Mouse (Mus musculus) right cerebral cortex, postnatal 25 days (tissue): ENCODE measurements around the gene Ryr1.
A peak's percentile ranks its signal among the peaks of the same experiment; 100 is the strongest.
"Not testable (repeated sequence)": the region's sequence is repeated elsewhere in the genome, so short reads cannot be mapped to it uniquely, and the experiment has no call there.

Source experiments
- DNase-seq: peaks from one replicate; pipeline ENCODE4 v3.0.0; 2022

The Ryr1 gene

DNA sequence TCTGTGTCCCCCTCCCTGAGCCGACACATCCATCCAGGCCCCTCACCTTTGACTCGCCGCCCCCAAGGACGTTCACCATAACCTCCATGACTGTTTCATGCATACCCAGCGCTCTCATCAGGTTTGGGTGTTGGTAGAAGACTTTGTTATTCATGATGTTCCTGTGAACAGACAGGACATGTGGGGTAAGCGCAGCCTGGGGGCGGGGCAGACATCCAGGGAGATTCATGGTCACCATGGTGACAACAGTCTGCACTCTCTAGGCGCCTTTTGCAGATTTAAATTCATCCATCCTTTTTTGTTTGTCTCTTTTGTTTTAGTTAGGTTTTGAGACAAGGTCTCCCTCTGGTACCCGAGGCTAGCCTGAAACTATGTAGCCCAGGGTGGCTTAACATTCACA lies 48.0 kb downstream of the Ryr1 start:
- DNase-seq, result peak; percentile 26

- no peak for DNase-seq
Measured at GRCm38 (mm10) chr7:29075208-29075607, 49.8 kb downstream of the Ryr1 start.

- DNase-seq, result no peak
Measured at GRCm38 (mm10) chr7:29072689-29073088, 52.3 kb downstream of the Ryr1 start.

GRCm38 (mm10) chr7:29071169-29071891 lies 53.6 kb downstream of the Ryr1 start:
- DNase-seq, result peak; percentile 41

- DNase-seq, result no peak
Measured at GRCm38 (mm10) chr7:29070364-29071168, 54.4 kb downstream of the Ryr1 start.

- DNase-seq, result no peak
Measured at GRCm38 (mm10) chr7:29067758-29068157, 57.2 kb downstream of the Ryr1 start.

- not testable (repeated sequence) for DNase-seq
Measured at GRCm38 (mm10) chr7:29063476-29063875, 61.5 kb downstream of the Ryr1 start.

GRCm38 (mm10) chr7:29061522-29062037 lies 63.4 kb downstream of the Ryr1 start:
- no peak for DNase-seq

DNA sequence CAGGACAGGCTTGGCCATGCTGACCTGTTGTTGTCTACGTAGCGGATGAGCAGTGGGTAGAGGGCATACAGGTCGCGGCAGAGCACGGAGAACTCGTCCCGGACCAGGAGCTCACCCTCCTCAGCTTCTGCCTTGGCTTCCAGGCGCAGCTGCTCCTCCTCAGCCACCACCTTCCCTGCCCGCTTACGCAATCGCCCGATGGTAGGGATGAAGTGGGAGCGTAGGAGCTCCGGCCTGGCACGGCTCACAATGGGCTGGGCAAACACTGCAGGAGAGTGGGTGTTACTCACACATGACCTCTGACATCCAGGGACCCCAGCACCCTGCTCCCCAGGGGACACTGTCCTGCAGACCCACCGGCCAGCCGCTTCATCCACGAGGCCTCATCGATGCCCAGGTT lies 65.5 kb downstream of the Ryr1 start:
- no peak for DNase-seq

GRCm38 (mm10) chr7:29052821-29053220 lies 72.2 kb downstream of the Ryr1 start:
- no peak for DNase-seq

- DNase-seq, result no peak
Measured at GRCm38 (mm10) chr7:29050797-29051196, 74.2 kb downstream of the Ryr1 start.

DNA sequence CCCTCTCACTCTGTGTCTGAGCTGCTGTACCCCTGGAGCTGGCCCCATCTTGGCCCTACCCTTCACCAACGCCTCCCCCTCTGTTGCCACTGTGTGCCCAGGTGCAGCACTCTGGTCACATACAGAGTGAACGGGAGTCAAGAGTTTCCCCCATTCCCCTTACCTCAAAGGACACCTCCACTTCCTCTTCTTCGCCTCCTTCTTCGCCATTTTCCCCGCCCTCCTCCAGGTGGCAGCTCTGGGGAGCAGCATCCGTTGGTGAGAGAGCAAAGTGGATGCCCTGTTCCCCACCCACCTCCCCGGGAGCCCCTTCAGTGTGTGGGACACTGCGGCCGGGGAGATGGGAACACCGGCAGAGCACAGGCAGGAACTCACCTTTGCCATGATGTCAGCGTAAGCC lies 76.4 kb downstream of the Ryr1 start:
- no peak for DNase-seq

- DNase-seq, result no peak
Measured at GRCm38 (mm10) chr7:29048070-29048469, 76.9 kb downstream of the Ryr1 start.

- DNase-seq, result no peak
Measured at GRCm38 (mm10) chr7:29046533-29046932, 78.4 kb downstream of the Ryr1 start.

- no peak for DNase-seq
Measured at GRCm38 (mm10) chr7:29044302-29044701, 80.7 kb downstream of the Ryr1 start.

GRCm38 (mm10) chr7:29043674-29044057 lies 81.3 kb downstream of the Ryr1 start:
- no peak for DNase-seq

- no peak for DNase-seq
Measured at GRCm38 (mm10) chr7:29043016-29043673, 81.8 kb downstream of the Ryr1 start.

GRCm38 (mm10) chr7:29041194-29041593 lies 83.8 kb downstream of the Ryr1 start:
- no peak for DNase-seq

DNA sequence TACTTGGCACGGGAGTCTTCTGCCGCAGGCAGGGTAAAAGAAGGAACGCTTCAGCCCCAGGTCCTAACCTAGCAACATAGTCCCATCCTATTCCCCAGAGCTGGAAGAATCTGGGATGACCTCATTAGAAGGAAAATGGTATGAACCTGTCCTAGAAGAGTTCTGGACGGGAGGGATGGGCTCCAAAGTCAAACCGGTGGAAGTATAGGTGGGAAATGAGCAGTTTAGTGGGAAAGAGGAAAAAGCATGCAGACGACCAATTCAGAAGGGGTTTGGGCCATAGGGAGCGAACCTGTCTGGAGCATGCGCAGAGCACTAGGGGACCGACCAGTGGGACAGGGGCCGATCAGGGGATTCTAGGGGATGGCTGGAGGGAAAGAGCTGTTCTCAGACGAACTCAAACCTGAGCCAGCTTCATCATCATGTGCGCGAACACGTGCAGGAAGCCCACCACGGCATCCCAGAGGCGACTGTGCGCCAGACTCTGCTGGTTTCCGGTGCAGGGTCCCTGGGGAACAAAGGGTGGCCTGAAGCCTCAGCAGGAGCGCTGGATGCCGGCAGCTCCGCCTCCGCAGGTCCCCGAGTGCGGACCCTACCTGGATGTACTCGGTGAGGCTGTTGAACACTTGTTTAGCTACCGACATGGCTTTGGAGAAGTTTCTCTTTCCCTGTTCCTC lies 84.9 kb downstream of the Ryr1 start:
- DNase-seq, result no peak

DNA sequence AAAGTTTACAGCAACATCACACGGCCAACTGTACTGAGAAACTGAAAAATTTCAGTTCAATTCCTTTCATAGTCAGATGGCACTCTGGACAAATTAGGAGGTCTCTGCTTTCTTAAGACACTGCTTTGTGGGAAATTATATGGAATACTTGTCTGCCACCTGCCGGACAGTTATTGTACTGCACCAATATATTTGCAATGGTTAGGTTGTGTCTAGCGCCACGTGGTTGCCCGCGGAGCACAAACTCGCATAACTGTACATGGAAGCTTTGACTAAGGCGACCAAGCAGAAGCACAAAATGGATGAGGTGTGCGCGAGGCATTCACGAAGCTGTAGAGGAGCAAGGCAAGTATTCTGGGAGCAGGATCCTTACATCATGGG lies 85.4 kb downstream of the Ryr1 start:
- DNase-seq, result peak; percentile 84

DNA sequence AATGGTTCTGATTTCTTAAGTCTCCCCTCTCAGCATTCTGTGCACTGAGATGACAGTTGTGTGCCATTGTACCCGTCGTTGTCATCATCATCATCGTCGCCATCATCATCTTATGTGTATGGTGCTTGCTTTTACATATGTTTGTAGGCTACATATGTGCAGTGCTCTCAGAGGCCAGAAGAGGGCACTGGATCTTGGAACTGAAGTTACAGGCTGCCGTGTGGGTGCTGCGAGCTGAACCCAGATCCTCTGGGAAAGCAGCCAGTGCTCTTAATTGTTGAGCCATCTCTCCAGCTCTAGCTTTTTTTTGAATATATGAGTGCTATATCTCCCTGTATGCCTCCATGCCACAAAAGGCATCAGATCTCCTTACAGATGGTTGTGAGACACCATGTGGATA lies 87.7 kb downstream of the Ryr1 start:
- DNase-seq, result no peak

DNA sequence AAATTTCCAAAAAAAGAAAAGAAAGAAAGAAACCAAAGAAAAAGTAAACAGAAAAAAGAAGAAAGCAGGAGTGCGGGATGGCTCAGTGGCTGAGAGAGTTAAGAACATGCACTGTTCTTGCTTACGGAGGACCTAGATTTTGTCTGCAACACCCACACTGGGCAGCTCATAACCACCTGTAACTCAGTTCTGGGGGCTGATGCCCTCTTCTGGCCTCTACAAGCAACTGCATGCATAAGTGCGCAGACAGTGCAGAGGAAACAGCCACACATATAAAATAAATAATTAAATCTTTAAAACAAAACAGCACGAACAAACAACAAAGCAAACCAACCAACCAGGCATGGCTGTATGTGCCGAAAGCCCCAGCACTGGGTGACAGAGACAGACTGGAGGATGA lies 92.3 kb downstream of the Ryr1 start:
- no peak for DNase-seq

DNA sequence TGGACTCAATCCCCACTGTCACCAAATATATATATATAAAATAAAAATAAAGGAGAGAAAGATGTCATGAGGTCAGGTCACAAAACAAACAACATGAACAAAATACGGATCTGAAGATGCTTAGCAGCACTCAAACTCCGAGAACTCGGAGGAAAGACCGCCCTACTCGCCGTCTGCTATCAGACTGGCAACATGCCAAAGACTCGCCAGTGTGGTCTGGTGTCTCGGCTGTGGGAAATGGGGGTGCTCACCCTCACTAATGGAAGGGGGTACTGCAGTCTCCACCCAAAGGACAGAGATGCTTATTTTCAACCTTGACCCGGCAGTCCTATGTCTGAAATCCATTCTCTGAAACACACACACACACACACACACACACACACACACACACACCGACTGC lies 93.3 kb downstream of the Ryr1 start:
- DNase-seq, result no peak
